Mouse (Mus musculus) urinary bladder, adult 18-20 months (tissue): ENCODE data around the gene Plekhg1.
A peak's percentile ranks its signal among the peaks of the same experiment; 100 is the strongest.

Experiments
- DNase-seq, 2 experiments: peaks; one replicate each; pipeline ENCODE4 v3.0.0; 2022; ENCODE audit warnings: low spot score in 2 of 2, mixed read lengths in 2 of 2

Gene Plekhg1

GRCm38 (mm10) chr10:3881179-3881578, 141.0 kb downstream of the Plekhg1 start:
- DNase-seq: no peak

GRCm38 (mm10) chr10:3888510-3888909, 148.3 kb downstream of the Plekhg1 start:
- DNase-seq: no peak

DNA sequence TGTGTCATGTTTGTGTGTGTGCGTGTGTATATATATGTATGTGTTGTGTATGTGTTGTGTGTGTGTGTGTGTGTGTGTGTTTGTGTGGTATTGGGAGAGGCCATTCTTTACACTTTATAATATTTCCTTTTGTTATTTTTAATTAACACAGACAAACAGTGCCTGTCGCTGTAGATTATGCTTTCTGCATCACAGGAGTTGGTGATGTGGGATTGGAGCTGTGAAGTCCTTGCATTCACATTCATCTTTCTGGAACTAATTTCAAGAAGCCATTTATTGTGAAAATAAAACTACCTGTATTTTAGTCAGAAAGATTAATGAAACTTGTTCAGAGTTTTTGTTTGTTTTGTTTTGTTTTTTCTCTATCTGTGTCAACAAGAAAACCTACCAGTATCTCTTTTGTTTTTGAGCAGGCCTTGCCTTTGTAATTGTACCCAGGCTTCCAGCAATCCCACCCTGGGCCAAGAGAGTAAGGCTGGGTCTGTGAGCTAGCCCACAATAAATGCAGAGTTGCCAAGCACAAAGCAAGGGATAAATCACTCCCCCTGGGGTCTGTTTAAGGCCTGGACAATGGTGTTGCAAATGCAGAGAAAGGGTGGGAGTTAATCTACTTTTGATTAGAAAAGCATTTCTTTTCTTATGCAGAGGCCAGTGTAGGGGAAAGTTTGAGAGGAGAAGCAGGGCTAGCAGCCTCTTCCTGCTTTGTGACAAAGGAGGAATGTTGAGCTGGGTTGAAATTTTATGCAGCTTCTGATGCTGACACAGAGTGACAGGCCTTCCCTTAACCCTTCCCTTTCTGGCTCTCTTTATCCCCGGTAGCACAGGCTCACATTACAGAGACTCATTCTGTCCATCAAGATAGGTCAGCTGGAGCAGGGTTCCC, 151.5 kb downstream of the Plekhg1 start:
- DNase-seq: no peak

DNA sequence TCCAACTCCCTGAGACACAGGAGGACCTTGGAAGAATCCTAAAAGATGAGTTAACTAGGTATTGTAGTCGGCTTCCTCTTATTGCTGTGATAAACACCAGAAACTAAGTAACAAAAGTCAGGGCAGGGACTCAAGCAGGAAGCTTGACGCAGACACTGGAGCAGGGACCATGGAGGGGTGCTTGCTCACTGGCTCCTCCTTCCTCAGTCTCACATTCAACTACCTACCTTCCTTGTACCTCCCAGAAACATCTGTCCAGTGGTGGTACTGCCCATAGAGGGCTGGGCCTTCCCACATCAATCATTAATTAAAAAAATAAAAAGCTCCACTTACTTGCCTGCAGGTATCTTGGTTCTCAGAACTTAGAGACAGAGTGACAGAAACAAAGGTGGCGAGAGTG, 152.2 kb downstream of the Plekhg1 start:
- no peak for DNase-seq

- no peak for DNase-seq
Observed at GRCm38 (mm10) chr10:3898068-3898467, 157.9 kb downstream of the Plekhg1 start.

DNA sequence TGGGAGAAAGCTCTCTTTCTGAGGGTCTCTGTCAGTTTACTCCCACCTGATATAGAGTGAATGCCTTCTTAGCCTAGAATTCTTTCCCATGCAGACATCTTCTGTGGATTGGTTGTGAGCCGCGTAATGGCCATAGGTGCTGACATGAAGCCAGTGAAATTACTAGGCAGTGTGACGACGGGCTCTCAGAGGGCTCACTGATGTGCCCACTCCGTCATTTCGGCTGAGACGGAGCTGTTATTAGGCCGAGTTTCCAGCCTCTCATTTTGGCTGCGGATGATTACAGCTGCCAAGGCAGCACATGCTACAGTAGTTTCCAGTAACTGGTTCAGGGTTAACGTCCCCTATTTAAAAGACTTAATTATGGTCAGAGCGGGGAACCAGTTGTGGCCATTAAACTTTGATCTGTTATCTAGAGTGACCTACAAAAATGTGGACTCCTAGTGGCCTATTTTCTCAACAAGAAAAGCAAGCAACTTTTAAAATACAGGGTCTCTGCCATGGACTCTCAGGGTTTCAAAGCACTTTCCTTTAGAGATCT, 160.3 kb downstream of the Plekhg1 start:
- no peak for DNase-seq

DNA sequence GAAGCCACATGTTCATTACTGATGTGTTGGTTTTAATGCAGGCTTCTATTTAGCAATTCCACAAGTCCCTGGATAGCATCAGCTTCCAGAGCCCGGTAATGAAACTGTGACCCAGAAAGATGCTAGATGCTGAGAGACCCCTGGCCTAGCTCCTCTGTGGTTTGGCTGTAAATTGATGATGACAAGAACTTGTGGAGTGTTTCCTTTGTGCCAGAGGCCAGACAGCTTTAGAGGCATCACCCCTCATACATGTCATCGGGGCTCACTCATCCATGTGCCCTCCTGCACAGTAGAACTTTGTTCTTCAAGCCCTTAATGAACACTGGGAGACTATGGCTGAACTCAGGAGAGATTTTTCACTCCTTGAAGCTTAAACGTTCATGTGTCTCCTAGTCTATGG, 165.6 kb downstream of the Plekhg1 start:
- DNase-seq: no peak

DNA sequence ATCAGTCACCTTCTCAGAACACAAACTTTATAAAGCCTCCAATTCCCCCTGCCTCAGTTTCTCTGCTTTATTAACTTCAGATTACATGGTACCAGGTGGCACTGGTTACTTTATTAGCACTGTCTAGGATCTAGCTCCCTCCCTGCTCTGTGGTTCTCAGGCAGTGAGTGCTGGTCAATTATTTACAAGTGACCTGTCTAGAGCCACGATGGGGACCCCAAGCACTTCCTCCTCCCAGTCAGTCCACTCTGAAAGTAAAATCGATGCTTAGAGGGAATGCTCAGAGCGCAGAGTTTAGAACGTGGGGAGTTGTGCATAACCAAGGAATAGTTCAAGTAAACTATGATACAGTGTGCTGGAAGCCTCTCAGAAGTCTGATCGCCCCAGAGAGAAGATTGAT, 173.9 kb downstream of the Plekhg1 start:
- no peak for DNase-seq

- no peak for DNase-seq
Observed at GRCm38 (mm10) chr10:3920368-3921152, 180.4 kb downstream of the Plekhg1 start.

- DNase-seq: no peak
Observed at GRCm38 (mm10) chr10:3928008-3928545, 187.9 kb downstream of the Plekhg1 start.

DNA sequence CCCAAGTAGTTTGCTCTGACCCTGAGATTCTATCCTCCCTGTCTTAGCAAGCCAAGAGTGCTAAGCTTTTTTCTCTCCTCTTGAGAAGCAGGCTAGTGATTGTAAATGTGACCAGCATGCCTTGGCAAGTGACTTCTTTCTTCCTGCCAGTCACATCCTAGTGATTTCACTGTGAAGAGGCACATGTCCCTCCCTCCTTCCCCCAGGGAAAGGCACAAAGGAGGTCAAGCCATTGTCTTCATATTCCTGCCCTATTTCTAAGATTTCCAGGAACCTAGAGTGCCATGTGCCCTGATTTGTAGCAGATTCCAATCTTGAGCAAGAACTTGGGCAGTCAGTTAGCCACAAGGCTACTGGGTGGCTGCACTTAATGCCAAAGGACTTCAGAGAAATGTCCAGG, 191.7 kb downstream of the Plekhg1 start:
- DNase-seq: no peak

DNA sequence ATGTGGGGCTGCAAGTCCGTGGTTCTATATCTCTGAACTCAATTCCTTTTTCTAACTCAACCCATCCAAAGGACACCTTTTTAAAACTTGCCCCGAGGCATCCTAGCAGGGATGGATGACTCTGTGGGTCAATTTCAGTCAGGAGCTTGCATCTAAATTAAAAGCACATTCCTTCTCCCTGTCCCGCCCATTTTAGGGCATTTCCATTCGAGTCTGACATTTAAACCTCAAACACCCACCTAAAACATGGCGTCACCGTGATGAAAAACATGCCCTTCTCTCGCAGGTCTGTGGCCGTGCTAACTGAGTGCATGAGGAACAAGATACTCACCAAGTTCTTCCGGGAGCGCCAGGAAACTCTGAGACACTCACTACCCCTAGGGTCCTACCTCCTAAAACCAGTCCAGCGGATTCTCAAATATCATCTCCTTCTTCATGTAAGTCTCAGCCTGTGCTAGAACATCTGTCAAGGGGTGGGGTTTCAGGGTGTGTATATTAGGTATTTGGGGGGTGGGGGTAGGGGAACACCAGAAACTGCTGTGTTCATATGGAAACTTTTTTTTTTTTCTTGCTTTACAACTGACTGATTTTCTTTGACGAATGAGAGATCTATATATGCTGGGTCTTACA, 193.3 kb downstream of the Plekhg1 start:
- no peak for DNase-seq

DNA sequence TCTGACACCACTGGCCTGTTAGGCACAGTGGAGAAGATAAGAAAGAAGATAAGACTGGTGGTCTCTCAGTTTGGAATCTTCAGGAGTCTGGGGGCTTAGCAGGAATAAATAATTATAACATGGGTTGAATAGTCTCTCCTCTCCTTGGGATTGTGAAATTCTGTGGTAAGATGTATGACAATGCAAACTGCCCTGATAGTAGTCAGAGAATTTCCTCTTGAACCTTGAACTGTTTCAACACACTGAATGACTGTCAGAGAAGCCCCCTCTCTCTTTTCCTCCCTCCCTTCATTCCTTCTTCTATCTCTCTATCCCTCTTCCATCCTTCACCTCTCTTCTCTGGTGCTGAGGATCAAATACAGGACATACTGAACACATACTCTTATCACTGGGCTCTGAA, 196.7 kb downstream of the Plekhg1 start:
- DNase-seq: no peak

- DNase-seq: no peak
Observed at GRCm38 (mm10) chr10:3939895-3940595, 199.9 kb downstream of the Plekhg1 start.

DNA sequence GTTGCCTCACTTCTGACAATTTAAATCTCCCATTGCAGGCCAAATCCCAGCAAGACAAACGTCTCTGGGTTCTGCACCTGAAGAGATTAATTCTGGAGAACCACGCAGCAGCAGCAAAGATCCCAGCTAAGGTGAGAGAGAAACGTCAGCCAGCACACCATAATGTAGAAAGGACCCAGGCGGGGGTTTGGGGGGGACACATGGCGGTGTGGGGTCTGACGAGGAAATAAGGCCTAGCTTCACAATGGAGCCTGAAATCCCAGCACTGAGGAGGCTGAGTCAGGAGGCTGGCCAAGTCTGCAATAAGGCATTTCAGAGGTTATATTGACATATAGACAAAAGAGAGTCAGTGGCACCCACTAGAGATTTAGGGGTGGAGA, 200.4 kb downstream of the Plekhg1 start:
- no peak for DNase-seq

DNA sequence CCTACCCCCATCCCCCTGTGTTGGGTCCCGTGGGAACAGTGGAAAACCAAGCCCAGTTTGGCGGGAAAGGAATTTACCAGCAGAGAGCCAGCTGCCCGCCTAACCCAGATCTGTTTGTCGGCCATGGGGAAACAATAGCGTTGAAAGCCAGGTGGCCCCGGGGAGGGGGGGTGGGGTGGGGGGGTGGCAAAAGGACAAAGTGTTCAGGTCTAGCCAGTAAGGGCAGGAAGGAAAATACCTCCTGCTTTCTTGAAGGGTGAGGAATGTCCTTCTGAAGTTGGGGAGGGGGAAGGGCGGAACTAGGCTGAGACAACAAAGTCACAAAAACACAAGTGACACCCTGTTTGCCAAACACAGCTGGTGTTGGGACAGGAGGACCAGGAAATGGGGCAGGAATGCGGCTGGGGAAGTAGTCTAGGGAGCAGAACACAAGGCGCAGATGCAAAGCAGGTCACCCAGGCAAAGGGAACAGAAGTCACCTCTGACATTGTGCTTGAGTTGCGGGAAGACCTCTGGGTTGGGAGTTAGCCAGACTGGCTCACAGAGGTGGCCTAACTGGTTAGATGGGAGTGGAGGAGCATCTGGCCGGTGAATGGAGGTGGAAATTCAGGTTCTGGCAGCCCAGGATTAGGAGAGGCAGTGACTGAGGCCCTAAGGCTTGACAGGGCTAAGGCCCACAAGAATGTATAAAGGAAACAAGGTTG, 201.0 kb downstream of the Plekhg1 start:
- DNase-seq: peak; percentile 52 to 80

GRCm38 (mm10) chr10:3942289-3942688, 202.1 kb downstream of the Plekhg1 start:
- DNase-seq: no peak

- peak; percentile 30 to 45 for DNase-seq
Observed at GRCm38 (mm10) chr10:3943492-3944395, 203.6 kb downstream of the Plekhg1 start.

DNA sequence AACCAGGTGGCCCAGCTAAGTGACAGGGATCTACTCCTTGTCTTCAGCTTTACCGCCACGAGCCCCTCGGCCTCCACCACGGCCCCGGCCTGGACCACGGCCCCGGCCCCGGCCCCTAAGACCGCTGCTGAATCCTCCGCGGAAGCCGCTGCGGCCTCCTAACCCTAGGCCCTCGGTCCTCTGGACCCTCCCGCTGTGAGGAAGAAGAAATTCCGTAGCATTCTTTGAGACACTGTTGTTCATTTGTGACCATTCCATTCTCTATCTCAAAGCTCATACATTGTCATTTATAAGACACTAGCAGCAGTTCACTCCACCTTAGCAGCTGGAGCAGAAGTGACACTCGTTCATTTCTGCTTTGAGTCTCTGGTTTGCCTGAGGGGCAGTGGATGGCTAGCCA, 206.7 kb downstream of the Plekhg1 start:
- DNase-seq: no peak

GRCm38 (mm10) chr10:3947346-3947745, 207.2 kb downstream of the Plekhg1 start:
- no peak for DNase-seq
